Mouse (Mus musculus): ENCODE results near the gene Cadps. TPM values are rescaled to one million over a fixed set of nuclear protein-coding genes. Genes with fewer than 3 reads are reported as not detected.

Gene Cadps
- polyA plus RNA-seq (2015; fragmentation: Nextera tagmentation; extraction: Ambion mirVana): 4.7 and 5.3 TPM in 2 replicates

GRCm38 (mm10) chr14:12822491-12823219 lies at the start of gene Cadps:
Cadps (minus strand) TSS chr14:12823079.
- DNase-seq (ENCODE audit: low spot score): no peak

GRCm38 (mm10) chr14:12869605-12870004 lies 46.7 kb upstream of the Cadps start:
- DNase-seq (ENCODE audit: low spot score): no peak

GRCm38 (mm10) chr14:12865258-12865657 lies 42.4 kb upstream of the Cadps start:
- no peak for DNase-seq (ENCODE audit: low spot score)

- DNase-seq (ENCODE audit: low spot score): no peak
Measured at GRCm38 (mm10) chr14:12843860-12844259, 21.0 kb upstream of the Cadps start.

GRCm38 (mm10) chr14:12839471-12839870 lies 16.6 kb upstream of the Cadps start:
- no peak for DNase-seq (ENCODE audit: low spot score)

GRCm38 (mm10) chr14:12838949-12839348 lies 16.1 kb upstream of the Cadps start:
- no peak for DNase-seq (ENCODE audit: low spot score)

GRCm38 (mm10) chr14:12838323-12838722 lies 15.4 kb upstream of the Cadps start:
- DNase-seq (ENCODE audit: low spot score): no peak

GRCm38 (mm10) chr14:12837902-12838301 lies 15.0 kb upstream of the Cadps start:
- no peak for DNase-seq (ENCODE audit: low spot score)

- DNase-seq (ENCODE audit: low spot score): no peak
Measured at GRCm38 (mm10) chr14:12823781-12824180, 902 bp upstream of the Cadps start.

- no peak for DNase-seq (ENCODE audit: low spot score)
Measured at GRCm38 (mm10) chr14:12821831-12822490, 918 bp downstream of the Cadps start.

GRCm38 (mm10) chr14:12821156-12821813 lies 1.6 kb downstream of the Cadps start:
- no peak for DNase-seq (ENCODE audit: low spot score)

GRCm38 (mm10) chr14:12820149-12820548 lies 2.7 kb downstream of the Cadps start:
- DNase-seq (ENCODE audit: low spot score): no peak

GRCm38 (mm10) chr14:12818442-12818841 lies 4.4 kb downstream of the Cadps start:
- DNase-seq (ENCODE audit: low spot score): no peak

GRCm38 (mm10) chr14:12812072-12812471 lies 10.8 kb downstream of the Cadps start:
- DNase-seq (ENCODE audit: low spot score): no peak

GRCm38 (mm10) chr14:12802995-12803394 lies 19.9 kb downstream of the Cadps start:
- no peak for DNase-seq (ENCODE audit: low spot score)

GRCm38 (mm10) chr14:12801100-12801499 lies 21.8 kb downstream of the Cadps start:
- no peak for DNase-seq (ENCODE audit: low spot score)

GRCm38 (mm10) chr14:12798926-12799325 lies 24.0 kb downstream of the Cadps start:
- DNase-seq (ENCODE audit: low spot score): no peak

- DNase-seq (ENCODE audit: low spot score): no peak
Measured at GRCm38 (mm10) chr14:12784296-12784695, 38.6 kb downstream of the Cadps start.

GRCm38 (mm10) chr14:12780016-12780415 lies 42.9 kb downstream of the Cadps start:
- DNase-seq (ENCODE audit: low spot score): no peak

- no peak for DNase-seq (ENCODE audit: low spot score)
Measured at GRCm38 (mm10) chr14:12777990-12778389, 44.9 kb downstream of the Cadps start.

- no peak for DNase-seq (ENCODE audit: low spot score)
Measured at GRCm38 (mm10) chr14:12768870-12769269, 54.0 kb downstream of the Cadps start.

GRCm38 (mm10) chr14:12753237-12753636 lies 69.6 kb downstream of the Cadps start:
- DNase-seq (ENCODE audit: low spot score): no peak

All from thymus, postnatal 0 days (tissue).